Mouse (Mus musculus): ENCODE measurements around the gene Cmtm5.
"Not testable (repeated sequence)": the region's sequence is repeated elsewhere in the genome, so short reads cannot be mapped to it uniquely, and the experiment has no call there.

Gene Cmtm5

DNA sequence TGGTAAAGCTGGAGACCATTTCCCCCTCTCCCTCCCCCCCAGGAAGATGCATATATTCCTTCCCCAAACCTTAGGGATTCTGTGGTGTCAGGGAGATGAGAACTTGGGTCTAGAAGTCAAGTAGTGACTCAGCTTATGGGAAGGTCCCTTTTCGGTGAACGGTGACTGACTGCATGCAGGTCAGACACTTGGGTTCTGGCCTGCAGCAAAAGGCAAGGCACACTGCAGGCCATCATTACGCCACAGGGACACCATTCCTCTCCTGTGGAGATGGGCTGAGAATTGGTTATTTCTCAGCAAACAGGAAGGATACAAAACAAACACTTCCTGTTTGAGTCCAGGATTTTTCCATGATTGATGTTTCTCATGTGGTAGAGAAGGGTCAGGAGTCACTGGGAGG, 23.1 kb downstream of the Cmtm5 start:
- no peak for DNase-seq (ENCODE audit: low read depth, low spot score)

GRCm38 (mm10) chr14:54959853-54960613, 24.0 kb downstream of the Cmtm5 start:
- DNase-seq (ENCODE audit: low read depth, low spot score), result not testable (repeated sequence)

DNA sequence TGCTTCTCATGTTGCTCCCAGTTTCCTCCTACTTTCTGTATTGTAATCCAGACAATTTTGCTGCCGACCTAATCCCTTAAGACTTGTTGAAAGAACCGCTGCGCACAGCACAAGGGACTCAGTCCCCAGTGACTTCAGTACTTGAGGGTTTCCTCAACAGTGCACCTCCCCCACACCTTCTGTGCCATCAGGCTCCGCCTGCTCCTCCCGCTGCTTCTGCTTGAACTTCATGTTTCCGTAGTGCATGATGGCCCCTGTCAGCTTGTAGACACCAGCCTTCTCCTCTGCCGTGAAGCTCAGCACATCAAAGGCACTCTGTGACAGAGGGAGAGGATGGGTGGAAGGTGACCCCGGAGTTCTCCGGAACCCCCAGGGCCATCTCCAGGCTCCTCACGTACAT, 24.7 kb downstream of the Cmtm5 start:
- DNase-seq (ENCODE audit: low read depth, low spot score), result no peak

GRCm38 (mm10) chr14:54961487-54961886, 25.4 kb downstream of the Cmtm5 start:
- DNase-seq (ENCODE audit: low read depth, low spot score), result no peak

DNA sequence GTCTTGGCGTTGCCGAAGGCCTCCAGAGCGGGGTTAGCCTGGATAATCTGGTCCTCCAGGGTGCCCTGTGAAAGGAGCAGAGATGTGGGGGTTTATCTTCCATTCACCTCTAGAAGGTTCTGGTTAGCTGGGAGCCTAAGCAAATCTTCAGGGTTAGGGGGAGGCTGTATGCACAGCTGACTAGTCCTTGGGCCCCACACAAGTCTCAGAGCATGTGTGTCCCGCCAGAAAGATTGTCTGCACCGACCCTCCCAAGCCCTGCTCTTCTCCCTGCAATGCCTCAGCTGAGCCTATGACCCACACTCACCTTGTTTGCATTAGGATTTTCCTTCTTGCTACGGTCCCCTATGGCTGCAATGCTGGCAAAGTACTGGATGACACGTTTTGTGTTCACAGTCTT, 26.7 kb downstream of the Cmtm5 start:
- no peak for DNase-seq (ENCODE audit: low read depth, low spot score)

GRCm38 (mm10) chr14:54963727-54964126, 27.7 kb downstream of the Cmtm5 start:
- DNase-seq (ENCODE audit: low read depth, low spot score), result no peak

- no peak for DNase-seq (ENCODE audit: low read depth, low spot score)
These were observed 29.0 kb downstream of the Cmtm5 start for GRCm38 (mm10) chr14:54965044-54965443.

GRCm38 (mm10) chr14:54965631-54966030, 29.6 kb downstream of the Cmtm5 start:
- DNase-seq (ENCODE audit: low read depth, low spot score), result no peak

GRCm38 (mm10) chr14:54966320-54966977, 30.4 kb downstream of the Cmtm5 start, which contains the start of gene Myh6:
TSS of gene Myh6 (minus strand) at chr14:54966927.
- no peak for DNase-seq (ENCODE audit: low read depth, low spot score)

DNA sequence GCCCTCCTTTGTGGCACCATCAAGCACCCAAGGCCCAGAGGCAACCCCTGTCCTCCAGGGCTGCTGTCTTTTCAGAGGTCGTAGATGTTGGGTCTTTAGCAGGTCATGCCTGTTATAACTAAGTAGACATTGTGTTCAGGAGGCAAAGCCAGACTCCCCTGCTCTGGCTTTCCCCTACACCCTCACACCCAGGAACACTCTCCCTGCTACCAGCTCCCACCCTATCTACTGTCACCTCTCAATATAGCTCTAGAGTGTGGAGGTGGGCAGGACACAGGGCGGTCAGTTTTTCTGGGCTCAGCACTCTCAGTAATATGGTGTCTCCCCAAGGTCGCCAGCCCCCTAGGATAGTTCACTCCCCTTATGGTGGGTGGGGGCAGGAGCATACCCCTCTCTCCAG, 31.8 kb downstream of the Cmtm5 start:
- DNase-seq (ENCODE audit: low read depth, low spot score), result no peak

DNA sequence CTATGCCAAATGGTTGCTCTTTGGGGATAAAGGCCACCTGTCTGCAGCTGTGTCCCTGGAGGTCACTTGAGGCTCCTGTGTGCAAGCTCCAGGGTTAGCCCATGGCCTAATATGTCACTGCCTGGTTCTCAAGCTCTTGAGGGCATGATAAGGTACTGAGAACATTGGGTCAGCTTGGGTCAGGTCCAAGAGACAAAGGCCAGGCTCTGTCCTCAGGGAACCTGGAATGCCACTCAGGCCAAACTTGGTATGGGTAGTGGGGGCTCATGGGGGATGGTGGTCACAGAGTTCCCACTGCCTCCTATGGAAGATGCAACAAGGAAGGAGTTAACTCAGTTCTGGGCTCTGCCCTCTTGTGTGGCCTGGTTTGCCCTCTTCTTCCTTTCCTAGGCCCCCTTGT, 32.3 kb downstream of the Cmtm5 start:
- no peak for DNase-seq (ENCODE audit: low read depth, low spot score)

DNA sequence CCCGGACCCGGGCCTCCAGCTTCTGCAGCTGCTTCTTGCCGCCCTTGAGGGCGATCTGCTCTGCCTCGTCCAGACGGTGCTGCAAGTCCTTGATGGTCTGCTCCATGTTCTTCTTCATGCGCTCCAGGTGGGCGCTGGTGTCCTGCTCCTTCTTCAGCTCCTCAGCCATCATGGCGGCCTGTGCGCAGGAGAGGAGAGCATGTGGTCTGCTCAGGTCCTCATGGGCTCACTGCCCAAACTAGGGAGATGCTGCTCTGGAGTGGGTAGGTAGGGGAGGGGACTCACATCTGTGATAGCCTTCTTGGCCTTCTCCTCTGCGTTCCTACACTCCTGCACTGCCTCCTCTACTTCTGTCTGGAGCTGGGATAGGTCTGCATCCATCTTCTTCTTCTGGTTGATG, 36.7 kb downstream of the Cmtm5 start:
- DNase-seq (ENCODE audit: low read depth, low spot score), result not testable (repeated sequence)

- no peak for DNase-seq (ENCODE audit: low read depth, low spot score)
These were observed 38.2 kb downstream of the Cmtm5 start for GRCm38 (mm10) chr14:54974068-54974791.

DNA sequence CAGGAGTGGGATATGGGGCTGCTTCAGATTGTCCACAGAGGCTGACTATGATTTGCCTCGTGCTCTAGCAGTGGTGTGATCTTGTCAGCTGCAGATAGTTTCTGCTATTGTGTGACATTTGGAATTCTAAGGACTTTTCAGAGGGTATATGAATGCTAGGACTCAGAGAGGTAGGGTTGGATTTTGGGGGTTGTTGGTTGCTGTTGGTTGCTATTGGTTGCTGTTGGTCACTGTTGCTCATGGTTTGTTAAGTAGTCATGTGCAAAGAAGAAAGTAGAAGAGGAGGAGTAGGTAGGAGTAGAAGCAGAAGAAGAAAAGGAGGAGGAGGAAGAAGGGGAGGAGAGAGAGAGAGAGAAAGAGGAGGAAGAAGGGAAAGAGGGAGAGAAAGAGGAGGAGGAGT, 40.6 kb downstream of the Cmtm5 start, which contains the start of gene Gm17428:
Gm17428 (plus strand) TSS at position 301 of the 400 bp plus-strand sequence.
- DNase-seq (ENCODE audit: low read depth, low spot score), result no peak

DNA sequence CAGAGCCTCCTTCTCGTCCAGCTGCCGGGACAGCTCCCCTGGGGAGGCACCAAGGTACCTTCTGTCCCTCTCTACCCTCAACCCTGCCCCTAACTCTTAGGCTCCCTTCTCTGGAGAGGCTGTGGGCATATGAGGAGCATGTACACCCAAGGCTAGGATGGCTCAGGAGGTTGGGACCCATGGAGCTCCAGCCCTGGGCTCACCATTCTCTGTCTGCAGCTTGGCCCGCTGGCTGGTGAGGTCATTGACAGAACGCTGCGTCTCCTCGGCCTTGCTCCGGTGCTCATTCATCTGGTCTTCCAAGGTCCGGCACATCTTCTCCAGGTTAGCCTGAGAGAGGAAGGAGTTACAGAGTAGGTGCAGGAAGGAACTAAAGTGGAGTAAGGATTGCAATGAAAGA, 42.6 kb downstream of the Cmtm5 start:
- DNase-seq (ENCODE audit: low read depth, low spot score), result no peak

- DNase-seq (ENCODE audit: low read depth, low spot score), result no peak
These were observed 45.9 kb downstream of the Cmtm5 start for GRCm38 (mm10) chr14:54981934-54982333.

DNA sequence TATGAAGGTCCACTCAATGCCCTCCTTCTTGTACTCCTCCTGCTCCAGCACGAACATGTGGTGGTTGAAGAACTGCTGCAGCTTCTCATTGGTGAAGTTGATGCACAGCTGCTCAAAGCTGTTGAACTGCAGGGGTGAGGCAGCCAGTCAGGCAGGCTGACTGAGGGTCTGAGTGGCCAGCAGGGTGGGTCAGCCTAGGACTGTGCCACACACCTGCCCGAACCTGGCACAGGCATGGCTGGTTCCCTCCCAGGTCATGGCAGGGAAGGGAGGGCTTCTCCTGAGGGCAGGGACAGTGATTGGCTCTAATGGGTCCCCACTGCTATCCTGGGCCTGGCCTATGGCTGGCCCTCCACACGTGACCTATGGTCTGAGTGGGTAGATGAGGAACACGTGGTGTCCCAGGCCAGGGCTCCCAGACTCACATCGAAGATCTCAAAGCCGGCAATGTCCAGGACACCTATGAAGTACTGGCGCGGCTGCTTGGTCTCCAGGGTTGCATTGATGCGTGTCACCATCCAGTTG, 52.4 kb downstream of the Cmtm5 start:
- DNase-seq (ENCODE audit: low read depth, low spot score), result not testable (repeated sequence)
